Mouse (Mus musculus): Measurements from ENCODE around the gene Clmp. TPM values are rescaled to one million over a fixed set of nuclear protein-coding genes. Genes with fewer than 3 reads are reported as not detected.

The Clmp gene
- total and polyA plus RNA-seq, 2 experiments from 2014 or later, result 48.8 to 57.0 TPM

DNA sequence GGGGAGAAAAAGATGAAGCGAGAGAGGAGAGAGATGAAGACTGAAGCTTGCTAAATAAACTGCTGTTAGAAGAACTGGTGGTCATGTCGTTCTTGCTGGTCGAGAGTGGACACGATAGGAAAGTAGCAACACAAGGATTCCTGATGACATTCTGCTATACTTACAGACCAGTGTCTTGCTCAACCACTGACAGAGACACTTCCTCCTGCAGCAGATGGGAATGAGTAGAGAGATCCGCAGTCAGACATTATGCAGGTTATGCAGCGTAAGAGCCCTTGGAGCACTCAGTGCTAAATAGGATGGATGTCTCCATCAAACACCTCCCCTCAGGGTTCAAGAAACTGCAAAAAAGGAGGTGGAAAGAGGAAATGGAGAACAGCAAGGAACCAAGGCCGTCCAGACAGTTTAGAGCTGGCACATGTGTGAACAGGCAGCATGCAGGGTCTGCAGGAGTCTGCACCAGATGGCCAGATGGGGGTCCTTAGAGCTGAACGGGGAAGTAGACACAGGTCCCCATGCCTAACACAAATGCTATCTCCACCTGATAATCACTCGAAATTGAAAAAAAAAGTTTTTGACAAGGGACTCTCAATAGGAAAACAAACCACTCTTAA lies 19.5 kb upstream of the Clmp start:
- 79% methylated on average over 9 of the region's 9 CpGs for WGBS
- no peak overlapping the region for H3K27ac ChIP-seq (ENCODE audit: low read depth, low read length)
- no peaks in the 10 kb centered on the region for H3K36me3 ChIP-seq (ENCODE audit: insufficient read depth, low read length)
- no peak for TF ChIP-seq CTCF (IDR thresholded peaks at IDR 0.05)
- no peak overlapping the region for H3K9ac ChIP-seq (replicated peaks; ENCODE audit: low read length, poor library complexity, severe bottlenecking)
- DNase-seq (ENCODE audit: low spot score), result no peak
- peaks cover 1% of the 10 kb centered on the region; the same call in 1 of the 2 replicates for H3K4me1 ChIP-seq (ENCODE audit: insufficient read depth, low read length)
- no peak overlapping the region for H3K4me2 ChIP-seq (ENCODE audit: low read depth, low read length, poor library complexity, severe bottlenecking)
- no peak overlapping the region for H3K4me3 ChIP-seq (ENCODE audit: low read depth, low read length)
- H3K27me3 ChIP-seq (ENCODE audit: insufficient read depth, low read length), result no peaks in the 10 kb centered on the region
- no peaks in the 10 kb centered on the region for H3K9me3 ChIP-seq (ENCODE audit: low read length)
- no peak for ATAC-seq (ENCODE audit: low FRiP score)

DNA sequence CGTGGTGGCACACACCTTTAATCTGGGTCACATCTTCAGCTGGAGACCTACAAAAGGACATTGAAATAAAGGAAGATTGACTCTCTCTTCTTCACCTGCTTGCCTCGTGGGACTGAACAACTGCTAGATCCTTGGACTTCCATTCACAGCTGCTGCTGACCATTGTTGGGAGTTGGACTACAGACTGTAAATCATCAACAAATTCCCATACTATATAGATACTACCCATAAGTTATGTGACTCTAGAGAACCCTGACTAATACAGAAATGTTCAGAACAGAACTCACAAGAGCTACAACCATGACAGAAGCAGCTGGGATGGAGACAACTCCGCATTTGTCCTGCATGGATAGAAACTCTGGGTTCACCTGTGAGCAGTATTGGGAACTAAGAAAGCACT lies 15.4 kb upstream of the Clmp start, which contains the start of gene Gm21915:
Gene Gm21915, plus strand, starts transcription at position 301 of the 400 bp plus-strand sequence.
- Histone ChIP-seq H3K36me3 (ENCODE audit: insufficient read depth, low read length) (no peaks in the 10 kb centered on the region), H3K27me3 (ENCODE audit: insufficient read depth, low read length) (no peaks in the 10 kb centered on the region), H3K4me2 (ENCODE audit: low read depth, low read length, poor library complexity, severe bottlenecking) (no peak within 1 kb of the TSS), H3K4me1 (ENCODE audit: insufficient read depth, low read length) (peaks cover 8% of the 10 kb centered on the region; the same call in 1 of the 2 replicates), H3K9ac (replicated peaks; ENCODE audit: low read length, poor library complexity, severe bottlenecking) (no peak within 1 kb of the TSS), H3K4me3 (ENCODE audit: low read depth, low read length) (no peak within 1 kb of the TSS), H3K27ac (ENCODE audit: low read depth, low read length) (peak within 1 kb of the TSS; percentile 59), H3K9me3 (ENCODE audit: low read length) (no peaks in the 10 kb centered on the region)
- TF ChIP-seq CTCF (IDR thresholded peaks at IDR 0.05), result no peak
- ATAC-seq (ENCODE audit: low FRiP score) (no peak), DNase-seq (ENCODE audit: low spot score) (no peak)
- 89% methylated on average over 3 of the region's 3 CpGs for WGBS

DNA sequence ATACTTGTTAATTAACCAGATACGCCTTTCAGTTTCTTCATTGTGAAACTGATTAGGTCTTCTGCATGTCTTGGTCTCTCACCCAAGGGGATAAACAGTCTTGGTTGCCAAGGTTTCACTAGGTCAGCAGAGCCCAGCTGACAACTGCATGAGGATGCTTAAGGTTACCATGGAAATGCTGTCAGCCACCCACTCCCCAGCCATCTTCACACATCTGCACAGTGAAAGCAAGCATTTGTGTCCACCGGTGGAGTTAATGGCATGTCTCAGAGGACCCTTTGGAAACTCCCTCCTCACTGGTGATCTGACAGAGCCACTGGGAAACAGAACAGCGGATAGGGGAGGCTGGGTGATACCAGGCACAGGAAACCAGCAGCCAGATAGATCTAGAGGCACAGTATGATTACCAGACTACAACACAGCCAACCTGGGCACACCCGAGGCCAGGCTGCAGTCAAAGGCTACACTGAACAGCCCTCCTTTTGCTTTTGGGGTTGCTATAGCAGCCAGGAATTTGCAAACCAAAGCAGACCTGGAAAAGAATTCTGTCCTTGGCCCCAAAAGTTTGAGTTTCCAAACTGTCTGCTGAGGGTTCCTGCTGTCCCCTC lies 14.3 kb upstream of the Clmp start:
- Histone ChIP-seq H3K9me3 (ENCODE audit: low read length) (no peaks in the 10 kb centered on the region), H3K4me3 (ENCODE audit: low read depth, low read length) (no peak overlapping the region), H3K27me3 (ENCODE audit: insufficient read depth, low read length) (no peaks in the 10 kb centered on the region), H3K9ac (replicated peaks; ENCODE audit: low read length, poor library complexity, severe bottlenecking) (no peak overlapping the region), H3K4me1 (ENCODE audit: insufficient read depth, low read length) (peaks cover 8% of the 10 kb centered on the region; the same call in 1 of the 2 replicates), H3K36me3 (ENCODE audit: insufficient read depth, low read length) (no peaks in the 10 kb centered on the region), H3K4me2 (ENCODE audit: low read depth, low read length, poor library complexity, severe bottlenecking) (no peak overlapping the region), H3K27ac (ENCODE audit: low read depth, low read length) (peak overlapping the region; percentile 59)
- 12% methylated on average over 4 of the region's 4 CpGs for WGBS
- no peak for TF ChIP-seq CTCF (IDR thresholded peaks at IDR 0.05)
- ATAC-seq (ENCODE audit: low FRiP score) (peak; percentile 78), DNase-seq (ENCODE audit: low spot score) (peak; percentile 59)

DNA sequence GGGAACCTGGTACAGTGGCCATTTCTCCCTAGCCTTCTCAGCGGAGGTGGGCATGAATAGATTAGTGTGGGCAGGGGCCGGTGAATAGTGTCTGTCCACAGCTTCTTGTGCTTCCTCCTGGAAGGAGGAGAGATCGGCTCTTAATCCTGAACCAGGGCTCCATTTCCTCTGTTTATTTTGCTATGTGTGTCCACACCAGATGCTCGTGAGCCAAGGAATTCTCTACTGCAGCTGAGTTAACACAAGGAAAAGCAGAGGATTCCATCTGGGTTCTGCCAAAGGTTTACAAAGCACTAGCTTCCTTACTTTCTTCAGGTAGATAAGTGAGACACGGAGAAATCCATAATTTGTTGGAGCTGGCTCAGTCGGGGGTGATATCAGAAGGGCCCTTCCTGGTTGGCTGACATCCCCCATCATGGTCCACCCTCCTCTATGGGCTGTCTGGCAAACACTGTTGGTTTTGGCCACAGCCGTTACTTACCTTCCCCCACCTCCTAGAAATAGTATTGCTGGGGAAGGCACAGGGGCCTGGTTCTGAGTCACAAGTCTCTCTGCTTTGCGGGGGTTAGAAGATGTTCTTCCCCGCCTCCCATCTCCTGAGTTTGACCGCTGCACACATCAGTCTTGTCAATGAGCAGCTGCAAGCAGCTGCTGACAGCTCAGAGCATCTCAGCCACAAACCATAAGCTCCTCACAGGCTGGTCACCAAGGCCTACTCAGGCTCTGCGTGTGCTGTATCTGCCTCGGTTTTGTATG lies 10.4 kb upstream of the Clmp start:
- H3K9me3 ChIP-seq (ENCODE audit: low read length), result no peaks in the 10 kb centered on the region
- WGBS, result 85% methylated on average over 12 of the region's 12 CpGs
- no peak for ATAC-seq (ENCODE audit: low FRiP score)

DNA sequence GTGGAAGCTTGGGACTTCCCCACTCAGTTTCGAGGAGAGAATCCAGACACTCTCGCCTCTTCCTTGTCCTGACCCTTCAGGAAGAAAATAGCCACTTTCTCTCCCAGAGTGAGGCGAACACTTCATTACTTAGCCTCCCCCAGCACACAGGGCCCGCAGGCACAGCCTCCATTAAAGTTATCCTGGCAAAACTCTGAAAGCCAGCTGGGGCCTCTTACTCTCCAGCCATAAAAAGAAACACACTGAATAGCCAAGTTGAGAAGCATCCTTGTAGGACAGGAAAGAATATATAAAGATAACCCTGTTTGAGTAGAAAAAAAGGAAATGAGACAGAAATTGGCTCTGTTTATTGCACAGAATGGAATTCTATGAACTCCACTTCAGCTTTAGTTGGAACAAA lies 7.1 kb upstream of the Clmp start:
- WGBS, result 85% methylated on average over 4 of the region's 4 CpGs

More for the DNA sequence above, 10.4 kb upstream of the Clmp start:
- Histone ChIP-seq H3K9ac (replicated peaks; ENCODE audit: low read length, poor library complexity, severe bottlenecking) (no peak overlapping the region; the same call in 1 of the 2 replicates), H3K4me1 (ENCODE audit: insufficient read depth, low read length) (peaks cover 8% of the 10 kb centered on the region; the same call in 1 of the 2 replicates), H3K4me3 (ENCODE audit: low read depth, low read length) (no peak overlapping the region), H3K27me3 (ENCODE audit: insufficient read depth, low read length) (no peaks in the 10 kb centered on the region), H3K27ac (ENCODE audit: low read depth, low read length) (no peak overlapping the region), H3K36me3 (ENCODE audit: insufficient read depth, low read length) (no peaks in the 10 kb centered on the region), H3K4me2 (ENCODE audit: low read depth, low read length, poor library complexity, severe bottlenecking) (no peak overlapping the region)
- TF ChIP-seq CTCF (IDR thresholded peaks at IDR 0.05), result no peak
- no peak for DNase-seq (ENCODE audit: low spot score)

More for the DNA sequence above, 7.1 kb upstream of the Clmp start:
- Histone ChIP-seq H3K9me3 (ENCODE audit: low read length) (no peaks in the 10 kb centered on the region), H3K27ac (ENCODE audit: low read depth, low read length) (no peak overlapping the region), H3K9ac (replicated peaks; ENCODE audit: low read length, poor library complexity, severe bottlenecking) (no peak overlapping the region), H3K27me3 (ENCODE audit: insufficient read depth, low read length) (no peaks in the 10 kb centered on the region), H3K4me1 (ENCODE audit: insufficient read depth, low read length) (no peaks in the 10 kb centered on the region), H3K36me3 (ENCODE audit: insufficient read depth, low read length) (no peaks in the 10 kb centered on the region), H3K4me2 (ENCODE audit: low read depth, low read length, poor library complexity, severe bottlenecking) (no peak overlapping the region), H3K4me3 (ENCODE audit: low read depth, low read length) (no peak overlapping the region)
- ATAC-seq (ENCODE audit: low FRiP score), result no peak
- no peak for DNase-seq (ENCODE audit: low spot score)
- TF ChIP-seq CTCF (IDR thresholded peaks at IDR 0.05), result no peak

Data from midbrain, postnatal 0 days (tissue).